Mouse (Mus musculus): Measurements from ENCODE around the gene Gnpnat1. TPM values are rescaled to one million over a fixed set of nuclear protein-coding genes. Genes with fewer than 3 reads are reported as not detected.

The Gnpnat1 gene
- polyA plus RNA-seq (2014; fragmentation: Illumina TruSeq; extraction: RNeasy Lipid Tissue Mini Kit (QIAGEN cat#74804); ENCODE audit: low read depth, low replicate concordance) = 280 TPM

GRCm38 (mm10) chr14:45404813-45405212, at the start of gene Gnpnat1:
Gene Gnpnat1, minus strand, starts transcription at chr14:45404913.

DNA sequence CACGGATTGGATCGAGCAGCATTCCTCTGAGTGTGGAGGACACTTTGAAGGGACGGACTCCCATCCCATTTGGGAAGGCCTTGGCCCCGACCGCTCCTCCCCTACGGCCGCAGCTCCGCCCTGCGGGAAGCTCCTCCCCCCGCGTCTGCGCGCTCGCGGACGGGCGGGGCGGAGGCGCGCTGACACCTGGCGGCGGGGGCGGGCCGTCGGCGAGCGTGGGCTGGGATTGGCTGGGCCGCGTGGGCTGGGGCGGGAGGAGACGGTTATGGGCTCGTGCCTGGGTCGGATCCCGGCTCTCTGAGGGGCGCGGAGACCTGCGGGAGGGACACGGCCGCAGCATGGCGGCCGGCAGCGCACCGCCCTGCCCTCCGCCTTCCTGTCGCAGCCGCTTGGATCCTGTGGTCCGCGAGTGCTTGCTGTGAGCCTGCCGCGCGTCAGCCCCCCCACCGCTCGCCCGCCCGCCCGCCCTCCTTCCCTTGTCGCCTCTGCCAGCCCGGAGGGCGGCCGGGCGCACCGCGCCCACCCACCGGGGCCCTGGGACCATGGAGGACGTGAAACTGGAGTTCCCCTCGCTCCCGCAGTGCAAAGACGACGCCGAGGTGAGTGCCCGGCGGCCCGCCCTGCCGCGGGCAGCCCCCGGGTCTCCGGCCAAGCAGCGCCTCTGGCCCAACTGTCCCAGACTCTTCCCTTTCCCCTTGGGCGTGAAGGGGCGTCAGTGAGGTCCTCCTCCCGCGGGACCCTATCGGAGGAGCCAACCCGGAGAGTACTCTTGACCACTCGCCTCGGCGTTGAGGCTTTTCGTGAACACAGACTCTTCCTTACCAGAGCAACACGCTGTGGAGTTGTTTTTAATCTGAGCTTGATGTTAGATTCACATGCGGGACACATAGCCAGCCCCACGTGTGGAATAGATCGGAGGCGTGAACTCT, 53.5 kb downstream of the Gnpnat1 start, which contains the start of gene Styx:
TSS of gene Styx (plus strand) at position 163 of the 929 bp plus-strand sequence.

DNA sequence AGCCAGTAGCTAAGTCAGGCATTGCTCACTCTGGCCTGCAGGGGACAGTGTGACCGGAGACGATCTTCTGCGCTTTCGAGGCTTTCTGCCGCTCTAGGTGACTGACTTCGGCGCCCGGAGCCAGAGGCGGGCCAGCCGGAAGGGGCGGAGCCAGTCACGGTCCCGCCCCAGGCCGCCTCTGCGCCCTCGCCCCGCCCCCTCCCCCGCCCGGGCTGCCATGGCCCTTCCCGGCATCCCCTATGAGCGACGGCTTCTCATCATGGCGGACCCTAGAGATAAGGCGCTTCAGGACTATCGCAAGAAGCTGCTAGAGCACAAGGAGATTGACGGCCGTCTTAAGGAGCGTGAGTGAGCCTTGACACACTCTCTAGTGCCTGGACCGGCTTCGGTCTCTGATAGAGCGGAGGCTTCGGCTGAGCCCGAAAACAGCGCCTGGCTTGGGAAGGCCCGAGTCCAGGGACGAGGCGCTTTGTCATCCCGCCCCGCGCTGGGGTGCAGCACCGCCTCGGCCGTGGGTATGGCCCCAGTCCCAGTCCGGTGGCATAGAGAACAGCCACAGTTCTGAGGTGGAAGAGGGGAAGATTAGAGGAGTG, 75.0 kb downstream of the Gnpnat1 start, which contains the start of gene Psmc6:
TSS of gene Psmc6 (plus strand) at position 200 of the 593 bp plus-strand sequence.

Other genes with a start within 250 kb of the Gnpnat1 start
- 0.32 TPM for gene Gpr137c, start 185.2 kb downstream of the Gnpnat1 start, polyA plus RNA-seq (2014; fragmentation: Illumina TruSeq; extraction: RNeasy Lipid Tissue Mini Kit (QIAGEN cat#74804); ENCODE audit: low read depth, low replicate concordance)
- gene Txndc16, start 184.6 kb downstream of the Gnpnat1 start, polyA plus RNA-seq (2014; fragmentation: Illumina TruSeq; extraction: RNeasy Lipid Tissue Mini Kit (QIAGEN cat#74804); ENCODE audit: low read depth, low replicate concordance) = 7.3 TPM
- 32.1 TPM for gene Ero1l, start 86.1 kb downstream of the Gnpnat1 start, polyA plus RNA-seq (2014; fragmentation: Illumina TruSeq; extraction: RNeasy Lipid Tissue Mini Kit (QIAGEN cat#74804); ENCODE audit: low read depth, low replicate concordance)
- gene Psmc6, start 75.1 kb downstream of the Gnpnat1 start, polyA plus RNA-seq (2014; fragmentation: Illumina TruSeq; extraction: RNeasy Lipid Tissue Mini Kit (QIAGEN cat#74804); ENCODE audit: low read depth, low replicate concordance) = 399 TPM
- gene Styx, start 53.8 kb downstream of the Gnpnat1 start, polyA plus RNA-seq (2014; fragmentation: Illumina TruSeq; extraction: RNeasy Lipid Tissue Mini Kit (QIAGEN cat#74804); ENCODE audit: low read depth, low replicate concordance) = 18.7 TPM
- 171 TPM for gene Fermt2, start 125.2 kb upstream of the Gnpnat1 start, polyA plus RNA-seq (2014; fragmentation: Illumina TruSeq; extraction: RNeasy Lipid Tissue Mini Kit (QIAGEN cat#74804); ENCODE audit: low read depth, low replicate concordance)